Mouse (Mus musculus) midbrain, embryonic 16.5 days (tissue): ENCODE data around the gene Sik3. TPM values are rescaled to one million over a fixed set of nuclear protein-coding genes. Genes with fewer than 3 reads are reported as not detected.
"Not testable (repeated sequence)": the region's sequence is repeated elsewhere in the genome, so short reads cannot be mapped to it uniquely, and the experiment has no call there.

Experiments
- ATAC-seq: fragments of 200-750 bp; cut with Nextera tagmentation; 2 replicates; pipeline ENCODE4 v1.8.0; 2017; ENCODE audit warnings: moderate TSS enrichment
- H3K27ac ChIP-seq: fragments of 300-500 bp; sonication (generic); 2 replicates; pipeline ENCODE4 v1.5.1; 2014; ENCODE audit warnings: mild to moderate bottlenecking, low read length, mixed read lengths
- H3K27me3 ChIP-seq: fragments of 300-500 bp; sonication (generic); 2 replicates; pipeline ENCODE4 v1.6.1; 2014; ENCODE audit warnings: low read depth, low read length, mixed read lengths; ENCODE audit not compliant: control insufficient read depth, insufficient read depth
- H3K36me3 ChIP-seq: fragments of 300-500 bp; sonication (generic); 2 replicates; pipeline ENCODE4 v1.6.1; 2014; ENCODE audit warnings: mild to moderate bottlenecking, low read length, moderate library complexity, mixed read lengths; ENCODE audit not compliant: control insufficient read depth, insufficient read depth
- H3K4me1 ChIP-seq: fragments of 300-500 bp; sonication (generic); 2 replicates; pipeline ENCODE4 v1.6.1; 2014; ENCODE audit warnings: mild to moderate bottlenecking, low read length, mixed read lengths; ENCODE audit not compliant: control insufficient read depth, insufficient read depth
- H3K4me2 ChIP-seq: fragments of 300-500 bp; sonication (generic); 2 replicates; pipeline ENCODE4 v1.6.1; 2014; ENCODE audit warnings: mild to moderate bottlenecking, low read length, mixed read lengths
- H3K4me3 ChIP-seq: fragments of 300-500 bp; sonication (generic); 2 replicates; pipeline ENCODE4 v1.5.1; 2014; ENCODE audit warnings: low read depth, mild to moderate bottlenecking, low read length, moderate library complexity, mixed read lengths
- H3K9ac ChIP-seq: fragments of 300-500 bp; sonication (generic); 2 replicates; pipeline ENCODE4 v1.6.1; 2014; ENCODE audit warnings: low read depth, low read length, mixed read lengths
- H3K9me3 ChIP-seq: fragments of 300-500 bp; sonication (generic); replicated peaks from 2 replicates; pipeline ENCODE4 v1.6.1; 2014; ENCODE audit warnings: mild to moderate bottlenecking, low read length, mixed read lengths; ENCODE audit not compliant: control insufficient read depth, poor library complexity, severe bottlenecking
- WGBS: fragments of 180-500 bp; shearing (Covaris S2); extraction: QIAGEN DNeasy Blood & Tissue Kit; methylation state at CpG from one replicate; pipeline ENCODE4 v1.1.7; 2014; 5-methylcytosine and 5-hydroxymethylcytosine counted together
- polyA plus RNA-seq: library from polyadenylated mRNA; unstranded; fragments of >200 nt; fragmentation: Nextera tagmentation; extraction: Ambion mirVana; gene quantifications from 2 replicates; pipeline ENCODE4 v1.2.1, GENCODE M21; 2015

The Sik3 gene
- polyA plus RNA-seq, 1 experiment from 2014 or later = 5.1 TPM

GRCm38 (mm10) chr9:46120468-46121253, 108.0 kb downstream of the Sik3 start:
- Histone ChIP-seq H3K4me1 (peaks cover 13% of the 10 kb centered on the region), H3K4me2 (no peak overlapping the region), H3K9ac (no peak overlapping the region), H3K4me3 (no peak overlapping the region), H3K27ac (peak overlapping the region; percentile 74), H3K36me3 (no peaks in the 10 kb centered on the region), H3K27me3 (no peaks in the 10 kb centered on the region), H3K9me3 (no peaks in the 10 kb centered on the region)
- WGBS = 81% methylated on average over 6 of the region's 6 CpGs
- ATAC-seq = peak; percentile 26; the same call in 1 of the 2 replicates

GRCm38 (mm10) chr9:46121486-46121885, 108.9 kb downstream of the Sik3 start:
- Histone ChIP-seq H3K27ac (no peak overlapping the region), H3K27me3 (no peaks in the 10 kb centered on the region), H3K4me1 (peaks cover 9% of the 10 kb centered on the region), H3K4me2 (no peak overlapping the region), H3K36me3 (no peaks in the 10 kb centered on the region), H3K9me3 (no peaks in the 10 kb centered on the region), H3K4me3 (no peak overlapping the region), H3K9ac (no peak overlapping the region)
- no peak for ATAC-seq
- WGBS = 80% methylated on average over 4 of the region's 4 CpGs

- Histone ChIP-seq H3K9ac (no peak overlapping the region), H3K9me3 (no peaks in the 10 kb centered on the region), H3K4me1 (peaks cover 18% of the 10 kb centered on the region), H3K27ac (no peak overlapping the region), H3K27me3 (no peaks in the 10 kb centered on the region), H3K36me3 (no peaks in the 10 kb centered on the region), H3K4me2 (no peak overlapping the region), H3K4me3 (no peak overlapping the region)
- ATAC-seq = no peak
- 82% methylated on average over 9 of the region's 9 CpGs for WGBS
These were observed 110.1 kb downstream of the Sik3 start for GRCm38 (mm10) chr9:46122731-46123130.

GRCm38 (mm10) chr9:46126295-46126694, 113.7 kb downstream of the Sik3 start:
- no peak overlapping the region for H3K4me3 ChIP-seq
- no peak overlapping the region for H3K9ac ChIP-seq
- H3K4me2 ChIP-seq = no peak overlapping the region
- no peaks in the 10 kb centered on the region for H3K36me3 ChIP-seq
- 77% methylated on average over 2 of the region's 2 CpGs for WGBS
- no peak overlapping the region for H3K27ac ChIP-seq
- H3K9me3 ChIP-seq = no peaks in the 10 kb centered on the region
- H3K4me1 ChIP-seq = peaks cover 8% of the 10 kb centered on the region; the same call in 1 of the 2 replicates
- H3K27me3 ChIP-seq = no peaks in the 10 kb centered on the region
- no peak for ATAC-seq

GRCm38 (mm10) chr9:46127326-46127725, 114.7 kb downstream of the Sik3 start:
- Histone ChIP-seq H3K9ac (no peak overlapping the region), H3K4me3 (no peak overlapping the region), H3K27ac (no peak overlapping the region), H3K27me3 (no peaks in the 10 kb centered on the region), H3K4me2 (no peak overlapping the region), H3K36me3 (no peaks in the 10 kb centered on the region), H3K4me1 (peaks cover 8% of the 10 kb centered on the region; the same call in 1 of the 2 replicates), H3K9me3 (no peaks in the 10 kb centered on the region)
- ATAC-seq = no peak
- WGBS = 34% methylated on average over 5 of the region's 5 CpGs

- Histone ChIP-seq H3K27ac (no peak overlapping the region), H3K9me3 (no peaks in the 10 kb centered on the region), H3K36me3 (no peaks in the 10 kb centered on the region), H3K4me2 (no peak overlapping the region), H3K9ac (no peak overlapping the region), H3K4me3 (no peak overlapping the region), H3K27me3 (no peaks in the 10 kb centered on the region), H3K4me1 (peaks cover 8% of the 10 kb centered on the region; the same call in 1 of the 2 replicates)
- 83% methylated on average over 2 of the region's 2 CpGs for WGBS
- ATAC-seq = no peak
These were observed 116.6 kb downstream of the Sik3 start for GRCm38 (mm10) chr9:46129241-46129640.

GRCm38 (mm10) chr9:46132821-46133220, 120.2 kb downstream of the Sik3 start:
- not testable (repeated sequence) for H3K9me3 ChIP-seq, H3K27me3 ChIP-seq, ATAC-seq, H3K9ac ChIP-seq, H3K4me1 ChIP-seq, H3K27ac ChIP-seq, H3K4me3 ChIP-seq, H3K4me2 ChIP-seq, H3K36me3 ChIP-seq

GRCm38 (mm10) chr9:46138831-46139230, 126.2 kb downstream of the Sik3 start:
- no peak overlapping the region for H3K4me3 ChIP-seq
- no peaks in the 10 kb centered on the region for H3K4me1 ChIP-seq
- no peaks in the 10 kb centered on the region for H3K9me3 ChIP-seq
- H3K9ac ChIP-seq = no peak overlapping the region
- 73% methylated on average over 6 of the region's 6 CpGs for WGBS
- ATAC-seq = no peak
- no peaks in the 10 kb centered on the region for H3K27me3 ChIP-seq
- no peaks in the 10 kb centered on the region for H3K36me3 ChIP-seq
- H3K27ac ChIP-seq = no peak overlapping the region
- H3K4me2 ChIP-seq = no peak overlapping the region

- Histone ChIP-seq H3K9ac (no peak overlapping the region), H3K4me2 (no peak overlapping the region), H3K9me3 (no peaks in the 10 kb centered on the region), H3K27me3 (no peaks in the 10 kb centered on the region), H3K4me3 (no peak overlapping the region), H3K4me1 (no peaks in the 10 kb centered on the region), H3K36me3 (no peaks in the 10 kb centered on the region), H3K27ac (no peak overlapping the region)
- no peak for ATAC-seq
- WGBS = 85% methylated on average over 1 of the region's 1 CpGs
These were observed 128.2 kb downstream of the Sik3 start for GRCm38 (mm10) chr9:46140811-46141210.
